ENCODE assay signal across 17 mouse cellular contexts in genomic region chr2:173293042-173293441, GRCm38 (mm10). TPM values are rescaled to one million over a fixed set of nuclear protein-coding genes. Genes with fewer than 3 reads are reported as not detected.
DNase-seq lines count a peak whose midpoint lies in the region; ATAC-seq and TF ChIP-seq lines count a peak whose summit lies in the region.
"Had no signal": no experiment of that assay in that cellular context is flagged by ENCODE, and none has a peak within 500 bp of the region (broad histone marks: within the 10 kb centered on the region; RNA-seq: fewer than 3 reads in every experiment).

No protein-coding gene starts in this region.

- no peak overlapping the region; the same call in 1 of the 2 replicates for H3K27ac ChIP-seq in hindbrain, embryonic 13.5 days
- no peak overlapping the region for H3K27ac ChIP-seq in hindbrain, embryonic 10.5 days
- H3K27ac ChIP-seq in testis, adult 2 months (ENCODE audit: control insufficient read depth, insufficient read depth, low read depth, low read length) = no peak overlapping the region
- H3K27ac ChIP-seq: liver, embryonic 12.5 days; midbrain, embryonic 10.5 days had no signal

- DNase-seq in hindbrain, embryonic 10.5 days (ENCODE audit: low spot score) = no peak
- DNase-seq in left cerebral cortex, postnatal 25 days (ENCODE audit: low spot score in 2 of 2) = peak; percentile 58 to 66
- no peak for DNase-seq in left cerebral cortex, adult 8-10 months (ENCODE audit: low spot score in 2 of 2)
- no peak for DNase-seq in testis, postnatal 14 days (ENCODE audit: low spot score)
- no peak for DNase-seq in spleen, adult 12 weeks (ENCODE audit: low spot score)
- DNase-seq: adrenal gland, postnatal 25 days; cerebellum, postnatal 36 days; gastrocnemius, postnatal 36 days; heart, postnatal 36 days; kidney, adult 11 months; kidney, postnatal 10 days had no signal

- H3K4me2 ChIP-seq in hindbrain, embryonic 13.5 days = no peak overlapping the region
- H3K4me2 ChIP-seq: heart, embryonic 12.5 days; liver, embryonic 12.5 days had no signal

- H3K9ac ChIP-seq in hindbrain, embryonic 13.5 days = no peak overlapping the region
- H3K9ac ChIP-seq: heart, embryonic 12.5 days; liver, embryonic 12.5 days had no signal

- ATAC-seq in hindbrain, embryonic 13.5 days (ENCODE audit: low FRiP score) = 0 out of 2 replicates have a peak, but pooled peaks have one; percentile 52
- ATAC-seq: CD4-positive, CD25-positive, alpha-beta regulatory T cell, adult 4 months; liver, embryonic 12.5 days had no signal

- no peak for TF ChIP-seq CTCF in testis, adult 2 months (IDR thresholded peaks at IDR 0.05; ENCODE audit: control insufficient read depth, insufficient read depth, insufficient replicate concordance, low read depth, low read length)

- H3K36me3 ChIP-seq in hindbrain, embryonic 13.5 days = no peaks in the 10 kb centered on the region
- no peaks in the 10 kb centered on the region for H3K36me3 ChIP-seq in hindbrain, embryonic 10.5 days
- no peaks in the 10 kb centered on the region for H3K36me3 ChIP-seq in testis, adult 2 months (ENCODE audit: control insufficient read depth, insufficient read depth, low read length)
- H3K36me3 ChIP-seq: heart, embryonic 12.5 days; liver, embryonic 12.5 days; midbrain, embryonic 10.5 days had no signal

- WGBS in hindbrain, embryonic 13.5 days = 55% methylated on average over 6 of the region's 6 CpGs
- WGBS in hindbrain, embryonic 10.5 days = 73% methylated on average over 6 of the region's 6 CpGs

- H3K27me3 ChIP-seq in hindbrain, embryonic 13.5 days = no peaks in the 10 kb centered on the region
- no peaks in the 10 kb centered on the region for H3K27me3 ChIP-seq in hindbrain, embryonic 10.5 days (ENCODE audit: insufficient read depth, poor library complexity, severe bottlenecking)
- no peaks in the 10 kb centered on the region for H3K27me3 ChIP-seq in testis, adult 2 months (ENCODE audit: control insufficient read depth, insufficient read depth, low read length)
- H3K27me3 ChIP-seq: heart, embryonic 12.5 days; liver, embryonic 12.5 days had no signal

- intact Hi-C loops in left cerebral cortex, postnatal 25 days (cut with DNase I) = no loop called here

- no peaks in the 10 kb centered on the region; the same call in 1 of the 2 replicates for H3K4me1 ChIP-seq in hindbrain, embryonic 13.5 days (replicated peaks)
- no peaks in the 10 kb centered on the region for H3K4me1 ChIP-seq in hindbrain, embryonic 10.5 days (replicated peaks)
- no peaks in the 10 kb centered on the region for H3K4me1 ChIP-seq in testis, adult 2 months (ENCODE audit: control insufficient read depth, insufficient read depth, low read length)
- H3K4me1 ChIP-seq: heart, embryonic 12.5 days; liver, embryonic 12.5 days had no signal

- TF ChIP-seq POLR2A in testis, adult 2 months (IDR thresholded peaks at IDR 0.05; ENCODE audit: control insufficient read depth, low read depth, low read length) = no peak

- no peaks in the 10 kb centered on the region for H3K9me3 ChIP-seq in hindbrain, embryonic 13.5 days
- H3K9me3 ChIP-seq in hindbrain, embryonic 10.5 days = no peaks in the 10 kb centered on the region
- H3K9me3 ChIP-seq: heart, embryonic 12.5 days; liver, embryonic 12.5 days; midbrain, embryonic 10.5 days had no signal

- no peak overlapping the region for H3K4me3 ChIP-seq in hindbrain, embryonic 13.5 days
- no peak overlapping the region for H3K4me3 ChIP-seq in hindbrain, embryonic 10.5 days
- H3K4me3 ChIP-seq in testis, adult 2 months (ENCODE audit: control insufficient read depth, low read depth, low read length) = peak overlapping the region; percentile 79
- H3K4me3 ChIP-seq: heart, embryonic 12.5 days; liver, embryonic 12.5 days; midbrain, embryonic 10.5 days had no signal

RNA-seq across cellular contexts. Expression of gene Pmepa1, which starts 16.7 kb away (rescaled TPM):
- polyA plus RNA-seq in hindbrain, embryonic 13.5 days (2015; fragmentation: Nextera tagmentation; extraction: Ambion mirVana) = 4.7 and 5.2 TPM in 2 replicates
- 1.3 and 2.9 TPM in 2 replicates for polyA plus RNA-seq in hindbrain, embryonic 10.5 days (2016; fragmentation: Nextera tagmentation; extraction: Ambion mirVana)
- 10 to 100 TPM; 44.9 to 53.8 TPM for total RNA-seq in left cerebral cortex, postnatal 25 days (2021)
- 10 to 100 TPM; 34.3 to 67.8 (median 49.6) TPM for total RNA-seq in left cerebral cortex, adult 8-10 months (2022)
- 2.6 and 3.2 TPM in 2 replicates for polyA plus RNA-seq in testis, adult 2 months (2012; rRNA removed)

Comparison
In these comparisons a context has a peak if more than half of its experiments do, and no peak if none do; other contexts are left out.
1. DNase-seq: peak in left cerebral cortex, postnatal 25 days (2 of 2); none in hindbrain, embryonic 10.5 days (single experiment), left cerebral cortex, adult 8-10 months (0 of 2), testis, postnatal 14 days (single experiment) and spleen, adult 12 weeks (single experiment).